ENCODE assay signal across 22 mouse cellular contexts in the genomic region with DNA sequence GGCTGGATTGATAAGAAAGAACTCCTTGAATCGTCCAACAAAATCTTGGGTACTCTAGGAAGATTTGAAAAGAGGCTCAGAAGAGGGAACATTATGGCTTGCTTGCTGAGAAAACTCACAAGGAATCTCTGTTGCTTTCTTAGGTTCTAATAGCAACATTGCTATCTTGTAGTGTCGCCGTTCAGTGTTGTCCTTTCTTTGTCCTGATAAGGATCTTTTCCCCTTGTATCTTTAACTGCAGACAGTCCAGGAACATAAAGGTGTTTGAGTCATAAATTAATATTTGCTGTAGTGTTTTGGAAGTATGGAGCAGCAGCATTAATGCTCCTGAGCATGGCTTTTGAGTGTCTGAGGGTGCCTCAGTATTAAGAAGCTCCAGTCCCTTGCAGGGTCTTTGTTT. TPM values are rescaled to one million over a fixed set of nuclear protein-coding genes. Genes with fewer than 3 reads are reported as not detected.
DNase-seq lines count a peak whose midpoint lies in the region; ATAC-seq and TF ChIP-seq lines count a peak whose summit lies in the region.
"Had no signal": no experiment of that assay in that cellular context is flagged by ENCODE, and none has a peak within 500 bp of the region (broad histone marks: within the 10 kb centered on the region; RNA-seq: fewer than 3 reads in every experiment).

No protein-coding gene starts in this region.

- no peak for TF ChIP-seq EP300 in MEL (IDR thresholded peaks at IDR 0.05; ENCODE audit: low read depth in 1 of 2, low read length in 2 of 2)

- no peaks in the 10 kb centered on the region for H3K27me3 ChIP-seq in midbrain, embryonic 11.5 days (ENCODE audit: control insufficient read depth, insufficient read depth, low read length)
- H3K27me3 ChIP-seq in midbrain, embryonic 15.5 days (replicated peaks), result no peaks in the 10 kb centered on the region
- H3K27me3 ChIP-seq in G1E (ENCODE audit: insufficient read depth, low read length), result no peaks in the 10 kb centered on the region
- H3K27me3 ChIP-seq in MEL (ENCODE audit: control insufficient read depth in 1 of 2, insufficient read depth in 2 of 2, low read length in 2 of 2), result no peaks in the 10 kb centered on the region
- H3K27me3 ChIP-seq: CH12.LX, Patski had no signal

- no peak for ATAC-seq in midbrain, embryonic 11.5 days (ENCODE audit: low FRiP score)
- ATAC-seq in midbrain, embryonic 15.5 days (replicated peaks), result no peak
- ATAC-seq in G1E (ENCODE audit: extremely low read depth, insufficient number of reproducible peaks, low FRiP score, poor library complexity, severe bottlenecking), result peak; percentile 74
- no peak for ATAC-seq in CD4-positive, CD25-positive, alpha-beta regulatory T cell, adult 4 months
- ATAC-seq: activated CD4-positive, CD25-positive, alpha-beta regulatory T cell, adult 4 months; Patski had no signal

- H3K9ac ChIP-seq in midbrain, embryonic 11.5 days (ENCODE audit: low read length), result no peak overlapping the region
- H3K9ac ChIP-seq in midbrain, embryonic 15.5 days, result no peak overlapping the region
- H3K9ac ChIP-seq in MEL (ENCODE audit: control insufficient read depth, low read depth, low read length, poor library complexity, severe bottlenecking), result no peak overlapping the region

- DNase-seq in midbrain, embryonic 11.5 days (ENCODE audit: low spot score, missing footprints), result peak; percentile 12
- DNase-seq in G1E (ENCODE audit: low spot score) (no peak), MEL (ENCODE audit: low read depth, low spot score) (no peak)
- DNase-seq in embryo, embryonic 9.5 days (ENCODE audit: extremely low spot score), result no peak
- DNase-seq: adrenal gland, adult 2 months; adrenal gland, adult 8-10 months; adrenal gland, postnatal 10 days; adrenal gland, postnatal 14 days; adrenal gland, postnatal 25 days; adrenal gland, postnatal 36 days; B cell, adult 2 months; cerebellum, adult 11 months; cerebellum, adult 11-12 months; cerebellum, adult 18-20 months; cerebellum, adult 2 months; cerebellum, adult 8-10 months; cerebellum, adult 9-10 months had no signal

- no peak overlapping the region for H3K4me2 ChIP-seq in midbrain, embryonic 11.5 days
- no peak overlapping the region for H3K4me2 ChIP-seq in midbrain, embryonic 15.5 days

- no peak overlapping the region for H3K4me3 ChIP-seq in midbrain, embryonic 11.5 days (ENCODE audit: low read depth, low read length)
- no peak overlapping the region for H3K4me3 ChIP-seq in midbrain, embryonic 15.5 days
- H3K4me3 ChIP-seq in G1E (ENCODE audit: low read depth, low read length) (no peak overlapping the region), MEL (ENCODE audit: control insufficient read depth in 1 of 2, insufficient read depth in 1 of 2, low read depth in 2 of 2, low read length in 2 of 2) (no peak overlapping the region)

- no peak overlapping the region for H3K27ac ChIP-seq in midbrain, embryonic 11.5 days (ENCODE audit: low read depth, low read length)
- no peak overlapping the region for H3K27ac ChIP-seq in midbrain, embryonic 15.5 days
- H3K27ac ChIP-seq in MEL (ENCODE audit: control insufficient read depth, low read depth, low read length), result no peak overlapping the region

- TF ChIP-seq RAD21 in MEL (IDR thresholded peaks at IDR 0.05; ENCODE audit: low read depth, low read length), result no peak

- no peaks in the 10 kb centered on the region for H3K9me3 ChIP-seq in midbrain, embryonic 11.5 days (ENCODE audit: control insufficient read depth, low read length)
- H3K9me3 ChIP-seq in midbrain, embryonic 15.5 days, result no peaks in the 10 kb centered on the region
- H3K9me3 ChIP-seq in G1E (replicated peaks) (no peaks in the 10 kb centered on the region), MEL (replicated peaks; ENCODE audit: insufficient read depth, low read length) (no peaks in the 10 kb centered on the region)

- WGBS in midbrain, embryonic 11.5 days, result 90% methylated on average over 3 of the region's 3 CpGs
- 91% methylated on average over 3 of the region's 3 CpGs for WGBS in midbrain, embryonic 15.5 days

- peaks cover 78% of the 10 kb centered on the region for H3K79me2 ChIP-seq in MEL (ENCODE audit: control insufficient read depth, insufficient read depth, low read length, poor library complexity)

- H3K4me1 ChIP-seq in midbrain, embryonic 11.5 days (ENCODE audit: control insufficient read depth, insufficient read depth, low read length), result no peaks in the 10 kb centered on the region
- H3K4me1 ChIP-seq in midbrain, embryonic 15.5 days, result peaks cover 5% of the 10 kb centered on the region; the same call in 1 of the 2 replicates
- H3K4me1 ChIP-seq in G1E (ENCODE audit: insufficient read depth, low read depth, low read length), result peaks cover 58% of the 10 kb centered on the region
- peaks cover 31 to 41% of the 10 kb centered on the region in 2 experiments for H3K4me1 ChIP-seq in MEL (ENCODE audit: control insufficient read depth in 1 of 2, insufficient read depth in 2 of 2, low read length in 2 of 2)

- TF ChIP-seq CTCF in G1E (IDR thresholded peaks at IDR 0.05; ENCODE audit: low read depth, low read length), result no peak
- no peak for TF ChIP-seq CTCF in MEL (IDR thresholded peaks at IDR 0.05 in 2 of 3, conservative IDR thresholded peaks at IDR 0.05 in 1 of 3; ENCODE audit: control insufficient read depth in 1 of 3, insufficient read depth in 1 of 3, low read depth in 2 of 3, low read length in 3 of 3, poor library complexity in 1 of 3, severe bottlenecking in 1 of 3)

- no peaks in the 10 kb centered on the region for H3K36me3 ChIP-seq in midbrain, embryonic 11.5 days (ENCODE audit: control insufficient read depth, insufficient read depth, low read length)
- H3K36me3 ChIP-seq in midbrain, embryonic 15.5 days (replicated peaks), result no peaks in the 10 kb centered on the region
- H3K36me3 ChIP-seq in G1E (replicated peaks) (peaks cover 6% of the 10 kb centered on the region), MEL (ENCODE audit: control insufficient read depth in 1 of 2, insufficient read depth in 2 of 2, low read length in 2 of 2) (peaks cover 4 to 80% of the 10 kb centered on the region in 2 experiments; a peak in 3 of 4 replicates)

- no peak for TF ChIP-seq POLR2A in MEL (IDR thresholded peaks at IDR 0.05; ENCODE audit: control insufficient read depth in 1 of 2, insufficient read depth in 1 of 2, low read depth in 1 of 2, low read length in 2 of 2, poor library complexity in 1 of 2)

TF ChIP-seq in MEL, 35 proteins besides CTCF, POLR2A, EP300 and RAD21:
- TF ChIP-seq ZMIZ1 (IDR thresholded peaks at IDR 0.05; ENCODE audit: low read depth, low read length) (no peak), GATA1 (IDR thresholded peaks at IDR 0.05; ENCODE audit: low read depth, low read length) (0 out of 2 replicates have a peak, but pooled peaks have one; percentile 23)

RNA-seq across cellular contexts. Expression of gene Fxr1, which starts 10.9 kb away (rescaled TPM):
- 72.9 and 78.5 TPM in 2 replicates for polyA plus RNA-seq in midbrain, embryonic 11.5 days (2014; fragmentation: Nextera tagmentation; extraction: Ambion mirVana)
- polyA plus RNA-seq in midbrain, embryonic 15.5 days (2015; fragmentation: Nextera tagmentation; extraction: Ambion mirVana), result 35.0 and 35.3 TPM in 2 replicates
- total RNA-seq in G1E (2014; fragmentation: Nextera tagmentation), result 203 and 214 TPM in 2 replicates
- 226 and 280 TPM in 2 replicates for total RNA-seq in G1E (2017)
- polyA plus RNA-seq in G1E (2012), result 19.3 and 26.6 TPM in 2 replicates
- 98.3 and 105 TPM in 2 replicates for total RNA-seq in MEL (2012; rRNA removed)
- 100 to 1,000 TPM in 1 of 2 experiments, 10 to 100 TPM in 1; 92.8 to 123 TPM for polyA plus RNA-seq in MEL (2012; ENCODE audit: insufficient read depth in 1 of 2, insufficient read length in 2 of 2, low read depth in 1 of 2, low replicate concordance in 2 of 2, missing spikeins in 1 of 2)
- 10 to 100 TPM; 45.6 to 48.5 TPM for polyA plus RNA-seq in CD4-positive, CD25-positive, alpha-beta regulatory T cell, adult 4 months (2017; shearing (Covaris generic))

RNA-seq across cellular contexts. Expression of gene Dnajc19, which starts 50.5 kb away (rescaled TPM):
- 165 and 186 TPM in 2 replicates for polyA plus RNA-seq in midbrain, embryonic 11.5 days (2014; fragmentation: Nextera tagmentation; extraction: Ambion mirVana)
- polyA plus RNA-seq in midbrain, embryonic 15.5 days (2015; fragmentation: Nextera tagmentation; extraction: Ambion mirVana), result 99.8 and 104 TPM in 2 replicates
- total RNA-seq in G1E (2014; fragmentation: Nextera tagmentation), result 142 and 146 TPM in 2 replicates
- 206 and 230 TPM in 2 replicates for total RNA-seq in G1E (2017)
- polyA plus RNA-seq in G1E (2012), result 46.6 and 52.6 TPM in 2 replicates
- 166 and 169 TPM in 2 replicates for total RNA-seq in MEL (2012; rRNA removed)
- polyA plus RNA-seq in MEL (2012; ENCODE audit: insufficient read depth in 1 of 2, insufficient read length in 2 of 2, low read depth in 1 of 2, low replicate concordance in 2 of 2, missing spikeins in 1 of 2), result 100 to 1,000 TPM in 1 of 2 experiments, not detected in 1; 143 TPM
- polyA plus RNA-seq in CD4-positive, CD25-positive, alpha-beta regulatory T cell, adult 4 months (2017; shearing (Covaris generic)), result 100 to 1,000 TPM; 129 to 159 TPM
